Mouse (Mus musculus) mouse trophoblast stem cell (cell line): Measurements from ENCODE around the gene Polr2g.

Experiments
- in situ Hi-C, 2 experiments: fragments of 300-500 bp; cut with MseI, MboI; formaldehyde crosslinking; loops; 2 replicates in 1 of 2; 3 replicates in 1 of 2; pipeline ENCODE4 v1.15.1; 2025

Polr2g gene

GRCm38 (mm10) chr19:8758899-8759298 lies 39.5 kb downstream of the Polr2g start:
- in situ Hi-C loops: no loop called here

- in situ Hi-C loops: no loop called here
Measured at GRCm38 (mm10) chr19:8757471-8757998, 40.8 kb downstream of the Polr2g start.

- in situ Hi-C loops: no loop called here
Measured at GRCm38 (mm10) chr19:8756635-8757387, 41.6 kb downstream of the Polr2g start, which contains the start of gene Nxf1. Gene Nxf1, plus strand, starts transcription at chr19:8757073.

- in situ Hi-C loops: no loop called here
Measured at GRCm38 (mm10) chr19:8755652-8756051, 42.7 kb downstream of the Polr2g start.

GRCm38 (mm10) chr19:8747368-8747767 lies 51.0 kb downstream of the Polr2g start:
- in situ Hi-C loops: no loop called here

GRCm38 (mm10) chr19:8745382-8745781 lies 53.0 kb downstream of the Polr2g start:
- in situ Hi-C loops: no loop called here
